Mouse (Mus musculus) lung, embryonic 16.5 days (tissue): ENCODE measurements around the gene Ip6k2. TPM values are rescaled to one million over a fixed set of nuclear protein-coding genes. Genes with fewer than 3 reads are reported as not detected.

Experiments
- ATAC-seq: fragments of 200-750 bp; cut with Nextera tagmentation; 2 replicates; pipeline ENCODE4 v1.8.0; 2017; ENCODE audit warnings: low read depth, mild to moderate bottlenecking, moderate library complexity
- H3K27ac ChIP-seq: fragments of 300-500 bp; sonication (generic); 2 replicates; pipeline ENCODE4 v1.5.1; 2014; ENCODE audit warnings: mild to moderate bottlenecking, control low read depth, low read length
- H3K27me3 ChIP-seq: fragments of 300-500 bp; sonication (generic); 2 replicates; pipeline ENCODE4 v1.6.1; 2014; ENCODE audit warnings: low read depth, low read length, mixed read lengths; ENCODE audit not compliant: control insufficient read depth, insufficient read depth
- H3K36me3 ChIP-seq: fragments of 300-500 bp; sonication (generic); 2 replicates; pipeline ENCODE4 v1.6.1; 2014; ENCODE audit warnings: low read length; ENCODE audit not compliant: control insufficient read depth, insufficient read depth
- H3K4me1 ChIP-seq: fragments of 300-500 bp; sonication (generic); replicated peaks from 2 replicates; pipeline ENCODE4 v1.6.1; 2014; ENCODE audit warnings: low read length, mixed read lengths; ENCODE audit not compliant: control insufficient read depth, insufficient read depth
- H3K4me2 ChIP-seq: fragments of 300-500 bp; sonication (generic); 2 replicates; pipeline ENCODE4 v1.6.1; 2014; ENCODE audit warnings: low read depth, low read length, control low read depth
- H3K4me3 ChIP-seq: fragments of 300-500 bp; sonication (generic); 2 replicates; pipeline ENCODE4 v1.5.1; 2014; ENCODE audit warnings: mild to moderate bottlenecking, low read length, control low read depth
- H3K9ac ChIP-seq: fragments of 300-500 bp; sonication (generic); 2 replicates; pipeline ENCODE4 v1.6.1; 2014; ENCODE audit warnings: low read length, control low read depth
- H3K9me3 ChIP-seq: fragments of 300-500 bp; sonication (generic); 2 replicates; pipeline ENCODE4 v1.6.1; 2016; ENCODE audit warnings: low read length; ENCODE audit not compliant: control insufficient read depth
- WGBS: fragments of 180-500 bp; shearing (Covaris S2); extraction: QIAGEN DNeasy Blood & Tissue Kit; methylation state at CpG from one replicate; pipeline ENCODE4 v1.1.7; 2014; 5-methylcytosine and 5-hydroxymethylcytosine counted together
- polyA plus RNA-seq: library from polyadenylated mRNA; unstranded; fragments of >200 nt; fragmentation: Nextera tagmentation; extraction: Ambion mirVana; gene quantifications from 2 replicates; pipeline ENCODE4 v1.2.1, GENCODE M21; 2015

Gene Ip6k2
- polyA plus RNA-seq, 1 experiment from 2014 or later = 68.1 TPM

GRCm38 (mm10) chr9:108752142-108752920, 31.3 kb upstream of the Ip6k2 start:
- no peak for ATAC-seq
- H3K36me3 ChIP-seq = peaks cover 4% of the 10 kb centered on the region; the same call in 1 of the 2 replicates
- H3K9me3 ChIP-seq = no peaks in the 10 kb centered on the region
- H3K27ac ChIP-seq = no peak overlapping the region
- 66% methylated on average over 10 of the region's 11 CpGs for WGBS
- no peak overlapping the region for H3K4me3 ChIP-seq
- H3K4me2 ChIP-seq = no peak overlapping the region
- H3K27me3 ChIP-seq = no peaks in the 10 kb centered on the region
- no peak overlapping the region for H3K9ac ChIP-seq
- no peaks in the 10 kb centered on the region for H3K4me1 ChIP-seq

- no peak overlapping the region for H3K27ac ChIP-seq
- H3K9me3 ChIP-seq = no peaks in the 10 kb centered on the region
- H3K4me1 ChIP-seq = no peaks in the 10 kb centered on the region
- peaks cover 4% of the 10 kb centered on the region; the same call in 1 of the 2 replicates for H3K36me3 ChIP-seq
- ATAC-seq = no peak
- WGBS = 67% methylated on average over 9 of the region's 9 CpGs
- H3K4me3 ChIP-seq = no peak overlapping the region
- H3K9ac ChIP-seq = no peak overlapping the region
- H3K4me2 ChIP-seq = no peak overlapping the region
- H3K27me3 ChIP-seq = no peaks in the 10 kb centered on the region
Observed at GRCm38 (mm10) chr9:108753326-108753725, 30.3 kb upstream of the Ip6k2 start.

GRCm38 (mm10) chr9:108753976-108754375, 29.6 kb upstream of the Ip6k2 start:
- ATAC-seq = no peak
- no peak overlapping the region for H3K4me2 ChIP-seq
- no peak overlapping the region for H3K9ac ChIP-seq
- H3K9me3 ChIP-seq = no peaks in the 10 kb centered on the region
- H3K4me1 ChIP-seq = no peaks in the 10 kb centered on the region
- no peaks in the 10 kb centered on the region for H3K27me3 ChIP-seq
- H3K27ac ChIP-seq = no peak overlapping the region
- peaks cover under 1% of the 10 kb centered on the region; the same call in 1 of the 2 replicates for H3K36me3 ChIP-seq
- 78% methylated on average over 3 of the region's 3 CpGs for WGBS
- no peak overlapping the region for H3K4me3 ChIP-seq

GRCm38 (mm10) chr9:108754423-108754822, 29.2 kb upstream of the Ip6k2 start:
- H3K9me3 ChIP-seq = no peaks in the 10 kb centered on the region
- no peaks in the 10 kb centered on the region for H3K36me3 ChIP-seq
- H3K27ac ChIP-seq = no peak overlapping the region
- no peak overlapping the region for H3K4me2 ChIP-seq
- H3K4me1 ChIP-seq = no peaks in the 10 kb centered on the region
- no peak for ATAC-seq
- no peak overlapping the region for H3K4me3 ChIP-seq
- 78% methylated on average over 5 of the region's 5 CpGs for WGBS
- no peak overlapping the region for H3K9ac ChIP-seq
- no peaks in the 10 kb centered on the region for H3K27me3 ChIP-seq

- H3K9me3 ChIP-seq = no peaks in the 10 kb centered on the region
- H3K9ac ChIP-seq = no peak overlapping the region
- H3K27ac ChIP-seq = no peak overlapping the region
- WGBS = 42% methylated on average over 6 of the region's 6 CpGs
- H3K4me2 ChIP-seq = no peak overlapping the region
- H3K4me3 ChIP-seq = no peak overlapping the region
- ATAC-seq = peak; percentile 77
- no peaks in the 10 kb centered on the region for H3K27me3 ChIP-seq
- no peaks in the 10 kb centered on the region for H3K36me3 ChIP-seq
- no peaks in the 10 kb centered on the region for H3K4me1 ChIP-seq
Observed at GRCm38 (mm10) chr9:108757406-108757805, 26.2 kb upstream of the Ip6k2 start.

- Histone ChIP-seq H3K4me1 (no peaks in the 10 kb centered on the region), H3K9ac (no peak overlapping the region), H3K27me3 (no peaks in the 10 kb centered on the region), H3K9me3 (no peaks in the 10 kb centered on the region), H3K27ac (no peak overlapping the region), H3K4me3 (no peak overlapping the region), H3K4me2 (no peak overlapping the region), H3K36me3 (no peaks in the 10 kb centered on the region)
- ATAC-seq = no peak
- 94% methylated on average over 20 of the region's 20 CpGs for WGBS
Observed at GRCm38 (mm10) chr9:108759121-108759520, 24.5 kb upstream of the Ip6k2 start.

GRCm38 (mm10) chr9:108759805-108760204, 23.8 kb upstream of the Ip6k2 start:
- Histone ChIP-seq H3K27ac (no peak overlapping the region), H3K27me3 (no peaks in the 10 kb centered on the region), H3K9ac (no peak overlapping the region), H3K4me2 (no peak overlapping the region), H3K9me3 (no peaks in the 10 kb centered on the region), H3K4me3 (no peak overlapping the region), H3K36me3 (no peaks in the 10 kb centered on the region), H3K4me1 (no peaks in the 10 kb centered on the region)
- no peak for ATAC-seq
- 54% methylated on average over 2 of the region's 2 CpGs for WGBS

GRCm38 (mm10) chr9:108761561-108761960, 22.0 kb upstream of the Ip6k2 start:
- Histone ChIP-seq H3K36me3 (no peaks in the 10 kb centered on the region), H3K4me1 (no peaks in the 10 kb centered on the region), H3K9me3 (no peaks in the 10 kb centered on the region), H3K9ac (no peak overlapping the region), H3K27ac (no peak overlapping the region), H3K4me2 (no peak overlapping the region), H3K27me3 (no peaks in the 10 kb centered on the region), H3K4me3 (no peak overlapping the region)
- no peak for ATAC-seq

GRCm38 (mm10) chr9:108764971-108765370, 18.6 kb upstream of the Ip6k2 start:
- Histone ChIP-seq H3K36me3 (no peaks in the 10 kb centered on the region), H3K27ac (no peak overlapping the region), H3K4me1 (no peaks in the 10 kb centered on the region), H3K9me3 (no peaks in the 10 kb centered on the region), H3K27me3 (no peaks in the 10 kb centered on the region), H3K4me2 (no peak overlapping the region), H3K4me3 (no peak overlapping the region), H3K9ac (no peak overlapping the region)
- no peak for ATAC-seq
- 63% methylated on average over 10 of the region's 10 CpGs for WGBS
